In the genomic region with DNA sequence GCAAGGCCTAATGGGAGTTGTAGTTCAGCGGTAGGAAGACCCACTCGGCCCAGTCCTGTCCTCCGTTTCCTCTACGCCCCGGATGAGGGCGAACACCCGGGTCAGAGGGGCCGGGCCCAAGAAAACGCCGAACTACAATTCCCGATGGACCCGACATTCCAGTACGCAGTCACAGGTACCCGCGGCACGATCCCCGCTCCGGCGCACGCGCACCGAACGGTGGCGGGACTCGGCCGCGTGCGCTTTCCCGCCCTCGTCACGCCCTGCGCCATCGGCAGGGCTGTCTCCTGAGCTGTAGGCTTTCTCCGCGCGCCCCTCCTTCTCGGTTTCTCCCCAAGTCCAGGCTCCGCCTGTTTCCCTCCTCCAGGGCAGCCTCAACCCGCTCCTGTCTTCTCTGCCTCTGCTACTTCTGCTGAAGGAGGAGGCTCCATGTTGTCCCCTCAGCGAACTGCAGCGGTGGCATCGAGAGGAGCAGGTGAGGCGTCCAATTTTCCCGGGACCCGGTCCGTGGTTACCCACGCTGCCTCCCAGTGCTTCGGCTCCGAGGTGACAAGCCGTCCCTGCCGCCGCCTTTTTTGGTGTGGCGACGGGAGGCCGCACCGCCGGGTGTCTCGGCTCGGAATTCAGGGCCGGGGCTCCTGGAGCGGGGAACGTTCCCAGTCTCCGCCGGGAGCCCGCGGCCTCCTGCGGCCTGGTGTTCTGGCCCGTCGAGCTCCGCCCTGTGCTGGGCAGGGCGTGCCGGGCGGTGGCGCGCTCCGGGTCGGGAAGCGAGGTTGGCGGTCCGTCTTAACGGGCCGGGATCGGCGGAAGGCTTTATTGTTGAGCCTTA, we compare ENCODE assay signal across 1 mouse cellular context.
TF ChIP-seq lines count a peak whose summit lies in the region.

No protein-coding gene starts in this region.

TF ChIP-seq in MEL, 35 proteins besides CTCF, POLR2A, EP300 and RAD21 (continued from another document):
- TF ChIP-seq TBP (IDR thresholded peaks at IDR 0.05; ENCODE audit: low read depth, low read length) (peak; percentile 60; the same call in 1 of the 2 replicates), KAT2A (conservative IDR thresholded peaks at IDR 0.05; ENCODE audit: low read depth, low read length) (peak; percentile 60; the same call in 1 of the 2 replicates), CHD2 (IDR thresholded peaks at IDR 0.05; ENCODE audit: low read length) (no peak), CHD1 (IDR thresholded peaks at IDR 0.05; ENCODE audit: low read depth, low read length) (0 out of 2 replicates have a peak, but pooled peaks have one; percentile 49), NELFE (IDR thresholded peaks at IDR 0.05; ENCODE audit: low read depth, low read length) (peak; percentile 82), MYC (IDR thresholded peaks at IDR 0.05; ENCODE audit: low read depth, low read length) (peak; percentile 88), POLR2AphosphoS5 (IDR thresholded peaks at IDR 0.05; ENCODE audit: borderline replicate concordance, low read depth, low read length) (no peak), TCF12 (IDR thresholded peaks at IDR 0.05; ENCODE audit: low read depth, low read length) (0 out of 2 replicates have a peak, but pooled peaks have one; percentile 11), USF1 (IDR thresholded peaks at IDR 0.05; ENCODE audit: low read depth, low read length) (peak; percentile 46), JUND (IDR thresholded peaks at IDR 0.05; ENCODE audit: low read depth, low read length) (no peak), ZC3H11A (IDR thresholded peaks at IDR 0.05; ENCODE audit: low read depth, low read length) (no peak), E2F4 (IDR thresholded peaks at IDR 0.05; ENCODE audit: borderline replicate concordance, low read depth, low read length) (peak; percentile 95), ZKSCAN1 (IDR thresholded peaks at IDR 0.05; ENCODE audit: low read depth, low read length) (no peak), MAFK (IDR thresholded peaks at IDR 0.05; ENCODE audit: borderline replicate concordance, low read depth, low read length) (no peak), USF2 (IDR thresholded peaks at IDR 0.05; ENCODE audit: borderline replicate concordance in 1 of 2, insufficient read depth in 1 of 2, low read depth in 1 of 2, low read length in 2 of 2) (no peak)
